Mouse (Mus musculus) ES-CJ7 (cell line): ENCODE data around the gene Fbxl13.
"Not testable (repeated sequence)": the region's sequence is repeated elsewhere in the genome, so short reads cannot be mapped to it uniquely, and the experiment has no call there.

ENCODE experiments used
- DNase-seq: peaks from one replicate; pipeline ENCODE4 v3.0.0; 2011; ENCODE audit warnings: low read depth, low spot score

Fbxl13 gene

GRCm38 (mm10) chr5:21656912-21657311 is 11.5 kb upstream of the Fbxl13 start:
- no peak for DNase-seq

GRCm38 (mm10) chr5:21651885-21652612 is 6.6 kb upstream of the Fbxl13 start:
- DNase-seq: peak; percentile 53

- peak; percentile 31 for DNase-seq
Observed at GRCm38 (mm10) chr5:21650736-21651135, 5.3 kb upstream of the Fbxl13 start.

- DNase-seq: no peak
Observed at GRCm38 (mm10) chr5:21646133-21646491, 678 bp upstream of the Fbxl13 start.

GRCm38 (mm10) chr5:21644891-21645438 is 469 bp downstream of the Fbxl13 start:
- no peak for DNase-seq

GRCm38 (mm10) chr5:21643606-21644005 is 1.8 kb downstream of the Fbxl13 start:
- DNase-seq: no peak

GRCm38 (mm10) chr5:21640961-21641360 is 4.5 kb downstream of the Fbxl13 start:
- no peak for DNase-seq

- no peak for DNase-seq
Observed at GRCm38 (mm10) chr5:21625916-21626315, 19.5 kb downstream of the Fbxl13 start.

GRCm38 (mm10) chr5:21616450-21617009 is 28.9 kb downstream of the Fbxl13 start:
- no peak for DNase-seq

GRCm38 (mm10) chr5:21614299-21614698 is 31.1 kb downstream of the Fbxl13 start:
- DNase-seq: not testable (repeated sequence)

- DNase-seq: no peak
Observed at GRCm38 (mm10) chr5:21610996-21611395, 34.4 kb downstream of the Fbxl13 start.

- DNase-seq: no peak
Observed at GRCm38 (mm10) chr5:21608311-21609304, 36.8 kb downstream of the Fbxl13 start.

GRCm38 (mm10) chr5:21605936-21606335 is 39.5 kb downstream of the Fbxl13 start:
- DNase-seq: no peak

- DNase-seq: no peak
Observed at GRCm38 (mm10) chr5:21599961-21600360, 45.5 kb downstream of the Fbxl13 start.

GRCm38 (mm10) chr5:21599536-21599935 is 45.9 kb downstream of the Fbxl13 start:
- not testable (repeated sequence) for DNase-seq

GRCm38 (mm10) chr5:21593201-21593709 is 52.2 kb downstream of the Fbxl13 start:
- no peak for DNase-seq

GRCm38 (mm10) chr5:21592106-21592505 is 53.3 kb downstream of the Fbxl13 start:
- DNase-seq: no peak

GRCm38 (mm10) chr5:21588220-21588619 is 57.2 kb downstream of the Fbxl13 start:
- no peak for DNase-seq

- peak; percentile 52 for DNase-seq
Observed at GRCm38 (mm10) chr5:21587683-21588082, 57.8 kb downstream of the Fbxl13 start.

- peak; percentile 58 for DNase-seq
Observed at GRCm38 (mm10) chr5:21586763-21587162, 58.7 kb downstream of the Fbxl13 start.

GRCm38 (mm10) chr5:21578136-21578535 is 67.3 kb downstream of the Fbxl13 start:
- no peak for DNase-seq

- DNase-seq: no peak
Observed at GRCm38 (mm10) chr5:21575210-21575550, 70.3 kb downstream of the Fbxl13 start.
